ENCODE assay signal across 1 mouse cellular context in the genomic region with DNA sequence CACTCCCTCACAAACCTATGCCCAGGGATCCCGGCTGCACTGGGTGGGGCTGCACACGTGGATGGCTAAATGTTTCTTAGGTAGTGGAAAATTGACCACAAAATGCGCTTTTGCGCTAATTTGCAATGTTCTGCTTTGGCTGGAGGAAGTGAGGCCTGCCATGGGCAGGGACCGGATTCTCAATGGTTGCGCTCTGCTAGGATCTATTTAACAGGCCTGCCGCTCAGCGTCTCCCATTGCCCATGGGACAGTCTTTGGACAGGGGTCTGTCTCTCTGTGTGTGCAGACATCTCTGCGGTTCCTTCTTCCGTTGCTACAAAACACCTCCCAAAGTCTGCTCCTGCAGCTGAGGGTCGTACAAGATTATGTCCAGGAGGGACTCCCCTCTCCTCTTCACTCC.
A peak's percentile ranks its signal among the peaks of the same experiment; 100 is the strongest.
TF ChIP-seq lines count a peak whose summit lies in the region.

No protein-coding gene starts in this region.

TF ChIP-seq in CH12.LX, 34 proteins besides CTCF, POLR2A, EP300 and RAD21:
- 0 out of 2 replicates have a peak, but pooled peaks have one; percentile 35 for TF ChIP-seq MYC (IDR thresholded peaks at IDR 0.05; ENCODE audit: low read depth, low read length)
- 0 out of 2 replicates have a peak, but pooled peaks have one; percentile 11 for TF ChIP-seq MAX (IDR thresholded peaks at IDR 0.05; ENCODE audit: low read length)
- no peak for TF ChIP-seq BHLHE40 (IDR thresholded peaks at IDR 0.05; ENCODE audit: low read depth, low read length)
- TF ChIP-seq MXI1 (IDR thresholded peaks at IDR 0.05; ENCODE audit: low read depth, low read length) = 0 out of 2 replicates have a peak, but pooled peaks have one; percentile 25
- no peak for TF ChIP-seq MAZ (IDR thresholded peaks at IDR 0.05; ENCODE audit: low read depth, low read length)
